Mouse (Mus musculus): Measurements from ENCODE around the gene Zdhhc24. TPM values are rescaled to one million over a fixed set of nuclear protein-coding genes. Genes with fewer than 3 reads are reported as not detected.

Gene Zdhhc24
- polyA plus RNA-seq, 1 experiment from 2014 or later = 10.9 TPM

DNA sequence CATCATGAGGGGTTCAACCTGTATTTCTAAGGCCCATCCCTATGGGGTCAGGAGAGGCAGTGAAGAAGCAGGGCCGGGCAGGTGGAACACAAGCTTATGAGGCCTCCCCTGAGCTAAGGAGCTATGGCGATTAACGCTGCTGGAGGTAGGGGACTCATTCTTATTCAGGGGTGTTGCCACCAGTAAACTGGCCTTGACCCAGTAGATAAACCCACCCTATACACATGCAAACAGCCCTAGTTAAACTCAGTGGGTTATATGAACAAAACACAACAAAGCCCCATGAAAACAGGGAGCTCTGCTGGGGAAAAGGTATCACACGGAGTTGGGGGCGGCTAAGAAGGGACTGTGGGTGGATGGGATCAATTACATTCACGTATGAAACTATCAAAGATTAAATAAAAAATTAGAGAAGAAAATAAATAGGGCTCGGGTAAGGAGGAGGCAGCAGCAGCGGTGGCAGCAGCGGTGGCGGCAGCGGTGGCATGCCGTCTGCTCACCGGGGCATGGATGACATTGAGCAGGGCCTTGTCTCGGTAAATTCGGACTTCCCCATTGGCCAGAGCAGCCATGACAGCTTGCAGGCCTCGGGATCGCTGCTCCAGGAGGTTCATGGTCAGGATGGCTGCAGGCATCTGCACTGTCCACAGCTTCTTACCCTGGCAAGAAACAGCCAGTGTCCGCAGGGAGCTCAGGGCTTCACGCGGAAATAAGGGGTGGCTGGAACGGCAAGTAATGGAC, 18.5 kb downstream of the Zdhhc24 start:
- WGBS = 58% methylated on average over 21 of the region's 21 CpGs
- ATAC-seq = no peak
- Histone ChIP-seq H3K4me3 (ENCODE audit: low read length) (no peak overlapping the region), H3K27ac (ENCODE audit: low read length) (no peak overlapping the region), H3K36me3 (ENCODE audit: control insufficient read depth, insufficient read depth, low read length) (no peaks in the 10 kb centered on the region), H3K9me3 (ENCODE audit: control insufficient read depth, low read length) (no peaks in the 10 kb centered on the region), H3K4me2 (ENCODE audit: low read depth, low read length) (no peak overlapping the region), H3K27me3 (replicated peaks; ENCODE audit: control insufficient read depth, insufficient read depth, low read length) (no peaks in the 10 kb centered on the region), H3K9ac (ENCODE audit: low read depth, low read length) (no peak overlapping the region), H3K4me1 (ENCODE audit: control insufficient read depth, insufficient read depth, low read length) (no peaks in the 10 kb centered on the region)

GRCm38 (mm10) chr19:4898972-4899371, 20.5 kb downstream of the Zdhhc24 start:
- H3K9ac ChIP-seq (ENCODE audit: low read depth, low read length) = no peak overlapping the region
- ATAC-seq = no peak
- H3K36me3 ChIP-seq (ENCODE audit: control insufficient read depth, insufficient read depth, low read length) = 0 out of 2 replicates have a peak, but pooled peaks cover 2% of the 10 kb centered on the region
- H3K4me1 ChIP-seq (ENCODE audit: control insufficient read depth, insufficient read depth, low read length) = no peaks in the 10 kb centered on the region
- no peaks in the 10 kb centered on the region for H3K9me3 ChIP-seq (ENCODE audit: control insufficient read depth, low read length)
- H3K4me2 ChIP-seq (ENCODE audit: low read depth, low read length) = no peak overlapping the region
- H3K27ac ChIP-seq (ENCODE audit: low read length) = no peak overlapping the region
- no peak overlapping the region for H3K4me3 ChIP-seq (ENCODE audit: low read length)
- H3K27me3 ChIP-seq (replicated peaks; ENCODE audit: control insufficient read depth, insufficient read depth, low read length) = no peaks in the 10 kb centered on the region
- WGBS = 77% methylated on average over 9 of the region's 9 CpGs

DNA sequence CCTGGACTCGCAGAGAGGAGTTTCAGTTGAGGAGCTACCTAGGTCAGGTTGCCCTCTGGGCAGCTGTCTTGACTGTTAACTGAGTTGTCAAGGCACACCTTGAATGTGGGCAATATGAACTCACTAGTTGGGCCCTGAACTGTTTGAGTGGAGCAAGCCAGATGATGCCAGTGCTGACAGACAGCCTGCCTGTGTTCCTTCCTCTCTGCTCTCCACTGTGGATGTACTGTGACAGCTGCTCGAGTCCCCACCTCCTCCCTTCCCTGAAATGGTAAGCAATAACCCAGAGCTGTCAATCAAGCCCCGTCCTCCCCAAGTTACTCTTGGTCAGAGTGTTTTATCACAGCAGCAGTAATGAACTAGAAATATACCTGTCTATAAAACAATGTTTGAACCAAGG, 21.4 kb downstream of the Zdhhc24 start:
- Histone ChIP-seq H3K9ac (ENCODE audit: low read depth, low read length) (no peak overlapping the region), H3K9me3 (ENCODE audit: control insufficient read depth, low read length) (no peaks in the 10 kb centered on the region)
- 84% methylated on average over 3 of the region's 3 CpGs for WGBS

GRCm38 (mm10) chr19:4905979-4906794, 27.7 kb downstream of the Zdhhc24 start, which contains the start of gene Bbs1:
Gene Bbs1, minus strand, starts transcription at chr19:4906628.
- no peak within 1 kb of the TSS; the same call in 1 of the 2 replicates for H3K27ac ChIP-seq (ENCODE audit: low read length)
- no peaks in the 10 kb centered on the region for H3K9me3 ChIP-seq (ENCODE audit: control insufficient read depth, low read length)
- H3K4me1 ChIP-seq (ENCODE audit: control insufficient read depth, insufficient read depth, low read length) = no peaks in the 10 kb centered on the region
- H3K9ac ChIP-seq (ENCODE audit: low read depth, low read length) = peak within 1 kb of the TSS; percentile 67
- no peaks in the 10 kb centered on the region for H3K27me3 ChIP-seq (replicated peaks; ENCODE audit: control insufficient read depth, insufficient read depth, low read length)
- H3K4me2 ChIP-seq (ENCODE audit: low read depth, low read length) = peak within 1 kb of the TSS; percentile 71
- H3K36me3 ChIP-seq (ENCODE audit: control insufficient read depth, insufficient read depth, low read length) = peaks cover 27% of the 10 kb centered on the region
- ATAC-seq = peak; percentile 65
- H3K4me3 ChIP-seq (ENCODE audit: low read length) = peak within 1 kb of the TSS; percentile 67
- WGBS = 9% methylated on average over 31 of the region's 31 CpGs

More for the DNA sequence above, 21.4 kb downstream of the Zdhhc24 start:
- no peak overlapping the region for H3K27ac ChIP-seq (ENCODE audit: low read length)
- no peak for ATAC-seq
- H3K4me2 ChIP-seq (ENCODE audit: low read depth, low read length) = no peak overlapping the region
- no peaks in the 10 kb centered on the region for H3K4me1 ChIP-seq (ENCODE audit: control insufficient read depth, insufficient read depth, low read length)
- H3K4me3 ChIP-seq (ENCODE audit: low read length) = no peak overlapping the region
- H3K27me3 ChIP-seq (replicated peaks; ENCODE audit: control insufficient read depth, insufficient read depth, low read length) = no peaks in the 10 kb centered on the region
- H3K36me3 ChIP-seq (ENCODE audit: control insufficient read depth, insufficient read depth, low read length) = 0 out of 2 replicates have a peak, but pooled peaks cover 2% of the 10 kb centered on the region

DNA sequence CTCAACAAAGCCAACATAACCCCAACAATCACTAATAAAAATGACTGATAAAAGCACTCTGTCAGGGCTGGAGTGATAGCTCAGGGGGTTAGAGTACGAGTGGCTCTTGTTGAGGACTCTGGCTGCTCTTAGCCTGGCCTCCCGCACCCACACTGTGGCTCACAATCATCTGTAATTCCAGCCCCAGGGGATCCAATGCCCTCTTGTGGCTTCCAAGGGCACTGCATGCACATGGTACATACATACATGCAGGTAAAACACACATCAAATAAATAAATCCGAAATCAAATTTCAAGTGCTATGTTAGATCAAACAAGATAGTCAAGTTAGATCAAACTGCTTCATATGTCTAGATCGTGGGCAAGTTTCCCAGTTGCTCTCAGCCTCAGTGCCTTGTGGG, 29.6 kb downstream of the Zdhhc24 start:
- Histone ChIP-seq H3K4me2 (ENCODE audit: low read depth, low read length) (no peak overlapping the region), H3K27me3 (replicated peaks; ENCODE audit: control insufficient read depth, insufficient read depth, low read length) (no peaks in the 10 kb centered on the region), H3K9me3 (ENCODE audit: control insufficient read depth, low read length) (no peaks in the 10 kb centered on the region), H3K4me1 (ENCODE audit: control insufficient read depth, insufficient read depth, low read length) (no peaks in the 10 kb centered on the region), H3K27ac (ENCODE audit: low read length) (no peak overlapping the region), H3K36me3 (ENCODE audit: control insufficient read depth, insufficient read depth, low read length) (peaks cover 25% of the 10 kb centered on the region), H3K4me3 (ENCODE audit: low read length) (no peak overlapping the region), H3K9ac (ENCODE audit: low read depth, low read length) (no peak overlapping the region)
- ATAC-seq = no peak
- 76% methylated on average over 4 of the region's 4 CpGs for WGBS

DNA sequence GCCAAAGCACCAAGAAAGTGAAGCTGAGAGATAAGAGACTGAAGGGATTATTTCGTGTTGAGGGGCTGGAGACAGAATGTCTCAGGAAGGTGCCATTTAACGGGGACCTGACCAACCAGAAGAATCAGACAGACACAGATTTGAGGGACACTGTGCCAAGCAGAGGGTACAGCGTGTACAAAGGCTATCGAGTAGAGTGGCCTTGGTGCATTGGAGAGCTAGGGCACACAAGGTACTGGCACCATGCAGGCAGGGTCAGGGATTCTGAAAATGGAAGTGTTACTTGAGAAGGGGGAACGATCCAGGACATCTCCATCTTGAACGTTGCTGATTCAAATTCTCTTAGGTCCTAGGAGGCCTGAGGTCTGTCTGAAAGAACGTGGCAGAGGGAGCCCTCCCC, 30.9 kb downstream of the Zdhhc24 start:
- no peak for ATAC-seq
- no peak overlapping the region for H3K9ac ChIP-seq (ENCODE audit: low read depth, low read length)
- peaks cover 36% of the 10 kb centered on the region for H3K36me3 ChIP-seq (ENCODE audit: control insufficient read depth, insufficient read depth, low read length)
- H3K27me3 ChIP-seq (replicated peaks; ENCODE audit: control insufficient read depth, insufficient read depth, low read length) = no peaks in the 10 kb centered on the region
- H3K27ac ChIP-seq (ENCODE audit: low read length) = no peak overlapping the region
- WGBS = 93% methylated on average over 7 of the region's 7 CpGs
- no peak overlapping the region for H3K4me2 ChIP-seq (ENCODE audit: low read depth, low read length)
- H3K9me3 ChIP-seq (ENCODE audit: control insufficient read depth, low read length) = no peaks in the 10 kb centered on the region
- no peaks in the 10 kb centered on the region for H3K4me1 ChIP-seq (ENCODE audit: control insufficient read depth, insufficient read depth, low read length)
- H3K4me3 ChIP-seq (ENCODE audit: low read length) = no peak overlapping the region

- Histone ChIP-seq H3K4me1 (ENCODE audit: control insufficient read depth, insufficient read depth, low read length) (no peaks in the 10 kb centered on the region), H3K27me3 (replicated peaks; ENCODE audit: control insufficient read depth, insufficient read depth, low read length) (no peaks in the 10 kb centered on the region), H3K27ac (ENCODE audit: low read length) (no peak overlapping the region), H3K4me3 (ENCODE audit: low read length) (no peak overlapping the region), H3K36me3 (ENCODE audit: control insufficient read depth, insufficient read depth, low read length) (peaks cover 34% of the 10 kb centered on the region), H3K4me2 (ENCODE audit: low read depth, low read length) (no peak overlapping the region), H3K9me3 (ENCODE audit: control insufficient read depth, low read length) (no peaks in the 10 kb centered on the region), H3K9ac (ENCODE audit: low read depth, low read length) (no peak overlapping the region)
- ATAC-seq = no peak
- 90% methylated on average over 15 of the region's 15 CpGs for WGBS
These were observed 37.6 kb downstream of the Zdhhc24 start for GRCm38 (mm10) chr19:4915924-4916603.

- H3K27me3 ChIP-seq (replicated peaks; ENCODE audit: control insufficient read depth, insufficient read depth, low read length) = no peaks in the 10 kb centered on the region
- no peak overlapping the region for H3K27ac ChIP-seq (ENCODE audit: low read length)
- H3K36me3 ChIP-seq (ENCODE audit: control insufficient read depth, insufficient read depth, low read length) = peaks cover 34% of the 10 kb centered on the region
- no peaks in the 10 kb centered on the region for H3K9me3 ChIP-seq (ENCODE audit: control insufficient read depth, low read length)
- no peak overlapping the region for H3K9ac ChIP-seq (ENCODE audit: low read depth, low read length)
- no peak for ATAC-seq
- WGBS = 77% methylated on average over 10 of the region's 10 CpGs
- H3K4me1 ChIP-seq (ENCODE audit: control insufficient read depth, insufficient read depth, low read length) = no peaks in the 10 kb centered on the region
- H3K4me2 ChIP-seq (ENCODE audit: low read depth, low read length) = no peak overlapping the region
- no peak overlapping the region for H3K4me3 ChIP-seq (ENCODE audit: low read length)
These were observed 38.4 kb downstream of the Zdhhc24 start for GRCm38 (mm10) chr19:4916827-4917226.

GRCm38 (mm10) chr19:4919652-4920051, 41.2 kb downstream of the Zdhhc24 start:
- Histone ChIP-seq H3K9me3 (ENCODE audit: control insufficient read depth, low read length) (no peaks in the 10 kb centered on the region), H3K4me3 (ENCODE audit: low read length) (no peak overlapping the region), H3K9ac (ENCODE audit: low read depth, low read length) (no peak overlapping the region), H3K27me3 (replicated peaks; ENCODE audit: control insufficient read depth, insufficient read depth, low read length) (no peaks in the 10 kb centered on the region), H3K27ac (ENCODE audit: low read length) (no peak overlapping the region), H3K36me3 (ENCODE audit: control insufficient read depth, insufficient read depth, low read length) (peaks cover 40% of the 10 kb centered on the region), H3K4me2 (ENCODE audit: low read depth, low read length) (no peak overlapping the region), H3K4me1 (ENCODE audit: control insufficient read depth, insufficient read depth, low read length) (no peaks in the 10 kb centered on the region)
- ATAC-seq = no peak
- 89% methylated on average over 6 of the region's 6 CpGs for WGBS

All from intestine, embryonic 16.5 days (tissue).